Mouse (Mus musculus) forebrain, embryonic 13.5 days (tissue): ENCODE measurements around the gene Tarsl2. TPM values are rescaled to one million over a fixed set of nuclear protein-coding genes. Genes with fewer than 3 reads are reported as not detected.

ENCODE experiments used
- ATAC-seq: fragments of 200-750 bp; cut with Nextera tagmentation; 2 replicates; pipeline ENCODE4 v1.8.0; 2017
- H3K27ac ChIP-seq: fragments of 300-500 bp; sonication (generic); 2 replicates; pipeline ENCODE4 v1.5.1; 2015; ENCODE audit warnings: inconsistent platforms, mild to moderate bottlenecking, moderate library complexity
- H3K27me3 ChIP-seq: fragments of 300-500 bp; sonication (generic); 2 replicates; pipeline ENCODE4 v1.6.1; 2015; ENCODE audit warnings: mild to moderate bottlenecking, inconsistent platforms
- H3K36me3 ChIP-seq: fragments of 300-500 bp; sonication (generic); 2 replicates; pipeline ENCODE4 v1.6.1; 2015; ENCODE audit warnings: mild to moderate bottlenecking, inconsistent platforms; ENCODE audit not compliant: poor library complexity, severe bottlenecking
- H3K4me1 ChIP-seq: fragments of 300-500 bp; sonication (generic); 2 replicates; pipeline ENCODE4 v1.6.1; 2015; ENCODE audit warnings: inconsistent platforms
- H3K4me2 ChIP-seq: fragments of 300-500 bp; sonication (generic); 2 replicates; pipeline ENCODE4 v1.6.1; 2015; ENCODE audit warnings: inconsistent platforms, mild to moderate bottlenecking, moderate library complexity
- H3K4me3 ChIP-seq: fragments of 300-500 bp; sonication (generic); 2 replicates; pipeline ENCODE4 v1.5.1; 2015; ENCODE audit warnings: mild to moderate bottlenecking, inconsistent platforms
- H3K9ac ChIP-seq: fragments of 300-500 bp; sonication (generic); 2 replicates; pipeline ENCODE4 v1.6.1; 2015; ENCODE audit warnings: mild to moderate bottlenecking, inconsistent platforms
- H3K9me3 ChIP-seq: fragments of 300-500 bp; sonication (generic); replicated peaks from 2 replicates; pipeline ENCODE4 v1.6.1; 2016; ENCODE audit warnings: inconsistent platforms
- WGBS: fragments of 180-500 bp; shearing (Covaris S2); methylation state at CpG from one replicate; pipeline ENCODE4 v1.1.7; 2015; 5-methylcytosine and 5-hydroxymethylcytosine counted together
- polyA plus RNA-seq: library from polyadenylated mRNA; unstranded; fragments of >200 nt; fragmentation: Nextera tagmentation; extraction: Ambion mirVana; gene quantifications from 2 replicates; pipeline ENCODE4 v1.2.1, GENCODE M21; 2015

Tarsl2 gene
- 11.1 and 11.6 TPM in 2 replicates for polyA plus RNA-seq

DNA sequence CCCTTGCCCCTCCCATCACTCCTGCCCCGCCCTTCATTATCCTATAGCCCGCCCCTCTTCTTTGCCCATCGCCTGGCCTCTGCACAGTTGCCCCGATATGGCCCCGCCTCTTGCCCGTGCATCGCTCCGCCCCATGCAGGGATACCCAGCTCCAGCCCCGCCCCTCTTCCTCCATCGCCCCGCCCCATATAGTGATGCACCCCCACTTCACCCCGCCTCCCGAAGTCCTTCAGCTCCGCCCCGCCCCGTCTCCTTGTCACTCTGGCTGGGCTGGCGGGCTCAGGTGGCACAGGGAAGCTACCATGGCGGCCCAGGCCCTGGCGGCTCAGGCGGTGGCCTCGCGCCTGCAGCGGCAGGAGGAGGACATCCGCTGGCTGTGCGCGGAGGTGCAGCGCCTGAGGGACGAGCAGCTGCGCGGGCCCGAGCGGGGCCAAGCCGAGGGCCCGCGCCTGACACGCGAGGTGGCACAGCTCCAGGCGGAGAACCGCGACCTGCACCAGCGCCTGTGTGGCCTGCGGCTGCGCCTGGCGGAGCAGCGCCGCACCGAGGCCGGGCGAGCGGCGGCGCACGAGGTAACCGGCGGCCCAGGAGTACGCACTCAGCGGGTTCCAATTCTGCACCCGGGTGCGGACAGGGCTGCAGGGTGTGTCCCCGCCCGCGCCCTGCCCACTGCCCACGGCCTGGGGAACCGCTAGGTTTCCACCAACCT is at the start of gene Tarsl2:
Tarsl2 (plus strand) TSS at position 256 of the 709 bp plus-strand sequence.
- H3K4me1 ChIP-seq: 0 out of 2 replicates have a peak, but pooled peaks cover 4% of the 10 kb centered on the region
- H3K36me3 ChIP-seq: peaks cover 20% of the 10 kb centered on the region
- H3K4me2 ChIP-seq: peak within 1 kb of the TSS; percentile 69
- under 1% methylated on average over 64 of the region's 64 CpGs for WGBS
- 0 out of 2 replicates have a peak, but pooled peaks cover 3% of the 10 kb centered on the region for H3K9me3 ChIP-seq
- peak; percentile 96 for ATAC-seq
- peak within 1 kb of the TSS; percentile 82 for H3K27ac ChIP-seq
- peak within 1 kb of the TSS; percentile 78 for H3K9ac ChIP-seq
- peaks cover 8% of the 10 kb centered on the region; the same call in 1 of the 2 replicates for H3K27me3 ChIP-seq
- H3K4me3 ChIP-seq: peak within 1 kb of the TSS; percentile 63

DNA sequence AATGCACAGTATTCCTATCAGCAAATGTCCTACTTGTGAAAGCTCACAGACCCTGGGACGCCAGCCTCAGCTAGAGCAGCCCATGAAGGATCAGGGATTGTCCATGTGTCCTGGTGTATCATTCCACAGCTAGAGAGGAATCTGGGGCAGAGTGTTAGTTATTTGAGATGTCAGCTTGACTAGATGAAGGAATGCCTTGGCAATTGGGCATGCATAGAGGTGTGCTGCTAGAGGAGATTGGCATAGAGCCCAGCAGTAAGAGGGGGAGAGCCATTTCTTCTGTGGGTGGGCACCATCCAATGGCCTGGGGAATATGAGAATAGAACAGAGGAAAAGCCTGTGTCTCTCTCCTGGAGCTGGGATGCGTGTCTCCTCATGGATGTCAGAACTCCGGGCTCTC is 38.6 kb upstream of the Tarsl2 start:
- no peaks in the 10 kb centered on the region for H3K9me3 ChIP-seq
- ATAC-seq: no peak
- WGBS: 61% methylated on average over 3 of the region's 3 CpGs

DNA sequence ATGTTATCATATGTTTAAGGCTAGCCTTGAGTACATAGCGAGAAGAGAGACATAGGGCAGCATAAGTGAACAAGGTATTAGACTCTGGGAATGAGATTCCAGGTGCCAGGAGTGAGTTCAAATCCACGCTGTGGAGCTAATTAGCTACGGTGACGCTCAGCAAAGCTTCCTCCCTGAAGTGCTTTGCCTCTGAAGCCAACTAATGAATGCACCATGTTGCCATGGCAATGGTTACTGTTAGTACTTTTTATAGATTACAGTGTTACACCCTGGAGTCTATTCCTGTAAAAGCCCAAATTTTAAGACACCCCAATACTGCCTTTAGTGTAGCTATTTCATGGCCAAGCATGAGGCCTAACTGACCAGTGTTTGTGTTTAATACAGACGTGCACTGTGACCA is 37.7 kb upstream of the Tarsl2 start:
- Histone ChIP-seq H3K4me3 (no peak overlapping the region), H3K4me2 (no peak overlapping the region), H3K4me1 (peaks cover 3% of the 10 kb centered on the region; the same call in 1 of the 2 replicates), H3K9ac (no peak overlapping the region), H3K27ac (no peak overlapping the region), H3K9me3 (no peaks in the 10 kb centered on the region), H3K36me3 (no peaks in the 10 kb centered on the region), H3K27me3 (no peaks in the 10 kb centered on the region)
- 67% methylated on average over 5 of the region's 5 CpGs for WGBS
- ATAC-seq: no peak

More for the DNA sequence above, 38.6 kb upstream of the Tarsl2 start:
- H3K27ac ChIP-seq: no peak overlapping the region
- H3K4me3 ChIP-seq: no peak overlapping the region
- H3K9ac ChIP-seq: no peak overlapping the region
- no peaks in the 10 kb centered on the region for H3K36me3 ChIP-seq
- H3K27me3 ChIP-seq: no peaks in the 10 kb centered on the region
- no peak overlapping the region for H3K4me2 ChIP-seq
- H3K4me1 ChIP-seq: peaks cover 3% of the 10 kb centered on the region; the same call in 1 of the 2 replicates

- 0 out of 2 replicates have a peak, but pooled peaks have one; percentile 59 for ATAC-seq
Observed at GRCm38 (mm10) chr7:65610171-65610570, 34.5 kb upstream of the Tarsl2 start.

DNA sequence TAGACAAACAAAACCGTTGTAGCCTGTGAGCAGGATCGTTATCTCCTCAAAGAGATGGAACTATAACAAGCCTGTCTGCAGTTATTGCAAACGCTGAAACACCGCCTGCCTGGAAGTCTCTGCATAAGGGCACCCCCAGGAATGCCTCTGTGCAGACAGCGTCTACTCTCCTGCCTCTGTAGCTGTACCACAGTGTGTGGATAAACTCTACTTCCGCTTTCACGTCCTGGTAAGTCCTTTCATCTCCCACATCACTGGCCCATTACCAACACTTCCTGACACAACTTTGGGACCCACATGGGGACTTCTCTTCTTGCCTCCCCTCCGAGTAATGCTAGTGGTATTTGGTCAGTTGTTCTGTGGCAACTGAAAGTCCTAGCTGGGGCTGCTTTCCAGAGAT is 34.0 kb upstream of the Tarsl2 start:
- H3K9me3 ChIP-seq: no peaks in the 10 kb centered on the region
- no peaks in the 10 kb centered on the region for H3K27me3 ChIP-seq
- no peaks in the 10 kb centered on the region for H3K36me3 ChIP-seq
- H3K27ac ChIP-seq: no peak overlapping the region
- ATAC-seq: no peak
- H3K4me2 ChIP-seq: no peak overlapping the region
- WGBS: 63% methylated on average over 8 of the region's 8 CpGs
- peaks cover 3% of the 10 kb centered on the region; the same call in 1 of the 2 replicates for H3K4me1 ChIP-seq
- no peak overlapping the region for H3K4me3 ChIP-seq
- no peak overlapping the region for H3K9ac ChIP-seq

More at GRCm38 (mm10) chr7:65610171-65610570, 34.5 kb upstream of the Tarsl2 start:
- no peaks in the 10 kb centered on the region for H3K9me3 ChIP-seq
- no peaks in the 10 kb centered on the region for H3K36me3 ChIP-seq
- no peak overlapping the region for H3K4me3 ChIP-seq
- H3K27me3 ChIP-seq: no peaks in the 10 kb centered on the region
- 65% methylated on average over 5 of the region's 5 CpGs for WGBS
- peaks cover 3% of the 10 kb centered on the region; the same call in 1 of the 2 replicates for H3K4me1 ChIP-seq
- H3K27ac ChIP-seq: no peak overlapping the region
- no peak overlapping the region for H3K4me2 ChIP-seq
- no peak overlapping the region for H3K9ac ChIP-seq

- no peak for ATAC-seq
- Histone ChIP-seq H3K9me3 (no peaks in the 10 kb centered on the region), H3K4me2 (no peak overlapping the region), H3K36me3 (no peaks in the 10 kb centered on the region), H3K4me1 (peaks cover 3% of the 10 kb centered on the region; the same call in 1 of the 2 replicates), H3K9ac (no peak overlapping the region), H3K27me3 (no peaks in the 10 kb centered on the region), H3K27ac (no peak overlapping the region), H3K4me3 (no peak overlapping the region)
- WGBS: 94% methylated on average over 3 of the region's 3 CpGs
Observed at GRCm38 (mm10) chr7:65611298-65611697, 33.4 kb upstream of the Tarsl2 start.

DNA sequence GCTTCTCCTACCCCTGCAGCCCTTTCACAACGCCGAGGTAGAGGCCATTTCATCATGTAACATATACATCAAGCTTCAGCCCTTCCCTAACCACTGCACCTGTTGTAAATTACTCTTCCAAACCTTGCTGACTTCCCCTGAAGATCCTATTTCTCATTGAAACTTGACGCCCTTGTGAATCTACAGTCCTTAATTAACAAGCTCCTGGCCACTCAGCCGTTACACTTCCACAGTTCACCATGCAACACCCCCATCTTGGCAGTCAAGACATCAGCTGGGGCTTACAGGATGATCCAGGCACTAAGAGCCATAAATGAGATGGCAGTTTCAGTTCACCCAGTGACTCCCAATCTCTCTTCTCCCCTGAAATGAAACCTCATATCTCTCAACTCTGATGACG is 31.0 kb upstream of the Tarsl2 start:
- no peak overlapping the region for H3K9ac ChIP-seq
- H3K4me3 ChIP-seq: no peak overlapping the region
- 77% methylated on average over 5 of the region's 5 CpGs for WGBS
- H3K4me2 ChIP-seq: no peak overlapping the region
- peaks cover 3% of the 10 kb centered on the region; the same call in 1 of the 2 replicates for H3K4me1 ChIP-seq
- no peaks in the 10 kb centered on the region for H3K27me3 ChIP-seq
- no peak for ATAC-seq
- no peaks in the 10 kb centered on the region for H3K9me3 ChIP-seq
- no peak overlapping the region for H3K27ac ChIP-seq
- H3K36me3 ChIP-seq: no peaks in the 10 kb centered on the region

GRCm38 (mm10) chr7:65618751-65619150 is 25.9 kb upstream of the Tarsl2 start:
- H3K4me1 ChIP-seq: no peaks in the 10 kb centered on the region
- ATAC-seq: no peak
- H3K4me3 ChIP-seq: no peak overlapping the region
- no peaks in the 10 kb centered on the region for H3K27me3 ChIP-seq
- no peak overlapping the region for H3K4me2 ChIP-seq
- no peaks in the 10 kb centered on the region for H3K9me3 ChIP-seq
- no peaks in the 10 kb centered on the region for H3K36me3 ChIP-seq
- H3K27ac ChIP-seq: no peak overlapping the region
- WGBS: 74% methylated on average over 1 of the region's 1 CpGs
- H3K9ac ChIP-seq: no peak overlapping the region

- Histone ChIP-seq H3K27ac (no peak overlapping the region), H3K4me1 (no peaks in the 10 kb centered on the region), H3K4me2 (no peak overlapping the region), H3K4me3 (no peak overlapping the region), H3K9ac (no peak overlapping the region), H3K36me3 (no peaks in the 10 kb centered on the region), H3K27me3 (no peaks in the 10 kb centered on the region), H3K9me3 (no peaks in the 10 kb centered on the region)
- no peak for ATAC-seq
- WGBS: 83% methylated on average over 7 of the region's 7 CpGs
Observed at GRCm38 (mm10) chr7:65620746-65621145, 24.0 kb upstream of the Tarsl2 start.

DNA sequence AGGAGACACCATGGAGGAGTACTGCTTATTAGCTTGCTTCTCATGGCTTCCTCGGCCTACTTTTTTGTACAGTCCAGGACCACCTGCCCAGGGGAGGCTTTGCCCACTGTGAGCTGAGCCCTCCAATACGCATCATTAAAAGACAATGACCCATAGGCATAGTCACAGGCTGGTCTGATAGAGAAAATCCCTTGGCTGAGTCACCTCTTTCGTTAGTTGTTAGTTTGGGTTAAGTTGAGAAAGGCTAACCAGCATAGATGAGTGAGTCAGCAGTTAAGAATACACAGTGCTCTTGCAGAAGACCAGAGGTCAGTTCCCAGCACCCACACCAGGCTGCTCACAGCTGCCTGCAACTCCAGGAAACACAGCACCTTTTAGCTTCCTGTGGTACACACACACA is 21.4 kb upstream of the Tarsl2 start:
- H3K4me2 ChIP-seq: no peak overlapping the region
- ATAC-seq: no peak
- no peaks in the 10 kb centered on the region for H3K4me1 ChIP-seq
- no peak overlapping the region for H3K9ac ChIP-seq
- no peaks in the 10 kb centered on the region for H3K9me3 ChIP-seq
- 85% methylated on average over 3 of the region's 3 CpGs for WGBS
- H3K36me3 ChIP-seq: no peaks in the 10 kb centered on the region
- H3K4me3 ChIP-seq: no peak overlapping the region
- H3K27me3 ChIP-seq: no peaks in the 10 kb centered on the region
- no peak overlapping the region for H3K27ac ChIP-seq

DNA sequence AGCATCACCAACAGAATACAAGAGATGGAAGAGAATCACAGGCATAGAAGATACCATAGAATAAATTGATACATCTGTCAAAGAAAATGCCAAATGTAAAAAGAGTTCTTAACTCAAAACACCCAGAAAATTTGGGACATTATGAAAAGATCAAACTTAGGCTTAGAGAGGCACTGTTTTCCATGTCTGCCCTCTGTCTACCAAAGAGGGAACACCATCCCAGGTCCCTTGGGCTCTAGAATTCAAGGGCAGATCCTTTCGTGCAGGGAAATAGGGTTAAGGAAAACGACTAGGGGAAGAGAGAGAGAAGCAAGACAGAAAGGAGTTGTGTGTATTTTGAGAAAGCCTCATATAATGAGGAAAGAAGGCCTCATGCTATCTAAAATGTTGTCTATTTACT is 19.2 kb upstream of the Tarsl2 start:
- H3K36me3 ChIP-seq: no peaks in the 10 kb centered on the region
- no peak overlapping the region for H3K4me3 ChIP-seq

GRCm38 (mm10) chr7:65629846-65630245 is 14.9 kb upstream of the Tarsl2 start:
- no peak overlapping the region for H3K27ac ChIP-seq
- WGBS: 92% methylated on average over 1 of the region's 1 CpGs
- no peak for ATAC-seq
- H3K36me3 ChIP-seq: no peaks in the 10 kb centered on the region
- H3K4me1 ChIP-seq: no peaks in the 10 kb centered on the region
- H3K4me3 ChIP-seq: no peak overlapping the region
- H3K9ac ChIP-seq: no peak overlapping the region
- H3K9me3 ChIP-seq: no peaks in the 10 kb centered on the region
- no peak overlapping the region for H3K4me2 ChIP-seq
- no peaks in the 10 kb centered on the region for H3K27me3 ChIP-seq

More for the DNA sequence above, 19.2 kb upstream of the Tarsl2 start:
- WGBS: 57% methylated on average over 2 of the region's 2 CpGs
- no peak overlapping the region for H3K4me2 ChIP-seq
- H3K9me3 ChIP-seq: no peaks in the 10 kb centered on the region
- no peaks in the 10 kb centered on the region for H3K4me1 ChIP-seq
- H3K27ac ChIP-seq: no peak overlapping the region
- no peak overlapping the region for H3K9ac ChIP-seq
- no peaks in the 10 kb centered on the region for H3K27me3 ChIP-seq
- ATAC-seq: no peak
